Mouse (Mus musculus): ENCODE measurements around the gene Gm11569. TPM values are rescaled to one million over a fixed set of nuclear protein-coding genes. Genes with fewer than 3 reads are reported as not detected.
"Not testable (repeated sequence)": the region's sequence is repeated elsewhere in the genome, so short reads cannot be mapped to it uniquely, and the experiment has no call there.

Gm11569 gene
- total RNA-seq (2021) = not detected
- long read RNA-seq, experiment 1 = 0 reads
- long read RNA-seq, experiment 2 = 0 reads

- not testable (repeated sequence) for DNase-seq (ENCODE audit: low spot score in 2 of 2)
Observed at GRCm38 (mm10) chr11:99798832-99799231, at the start of gene Gm11569. TSS of gene Gm11569 (minus strand) at chr11:99798932.

DNA sequence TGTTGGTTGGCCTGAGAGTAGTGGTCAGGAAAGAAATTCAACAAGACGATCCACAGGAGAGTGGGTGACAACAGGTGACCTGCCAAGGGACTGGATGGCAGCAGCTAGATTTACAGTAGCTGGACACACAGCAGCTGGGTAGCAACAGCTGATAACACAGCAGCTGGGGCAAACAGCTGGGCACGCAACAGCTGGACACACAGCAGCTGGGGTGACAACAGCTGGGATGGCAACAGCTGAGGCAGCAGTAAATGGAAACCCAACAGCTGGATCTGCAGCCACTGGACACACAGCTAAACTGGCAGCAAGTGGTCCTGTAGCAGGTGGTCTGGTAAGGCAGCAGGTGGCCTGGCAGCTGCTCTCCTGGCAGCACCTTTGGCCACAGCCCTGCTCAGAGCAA, 48.0 kb upstream of the Gm11569 start:
- DNase-seq (ENCODE audit: low spot score in 2 of 2) = no peak

DNA sequence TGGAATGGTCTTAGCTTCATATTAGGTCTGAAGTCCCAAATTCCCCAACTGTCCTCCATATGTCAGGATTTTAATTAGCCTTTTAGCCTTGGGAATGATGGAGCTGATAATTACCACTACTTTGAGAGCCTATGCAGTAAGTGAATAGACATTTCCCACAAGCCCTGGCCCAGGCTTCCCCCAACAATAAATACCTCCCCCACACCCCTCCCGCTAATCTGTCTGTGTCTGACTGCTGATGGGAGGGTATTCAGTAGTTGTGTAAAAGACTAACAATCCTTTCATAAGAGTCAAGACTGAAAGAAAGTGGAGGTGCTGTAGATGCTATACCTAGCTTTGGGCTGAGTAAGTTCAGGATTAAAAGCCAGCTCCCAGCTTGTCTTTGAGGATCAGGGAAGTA, 43.5 kb upstream of the Gm11569 start:
- no peak for DNase-seq (ENCODE audit: low spot score in 2 of 2)

DNA sequence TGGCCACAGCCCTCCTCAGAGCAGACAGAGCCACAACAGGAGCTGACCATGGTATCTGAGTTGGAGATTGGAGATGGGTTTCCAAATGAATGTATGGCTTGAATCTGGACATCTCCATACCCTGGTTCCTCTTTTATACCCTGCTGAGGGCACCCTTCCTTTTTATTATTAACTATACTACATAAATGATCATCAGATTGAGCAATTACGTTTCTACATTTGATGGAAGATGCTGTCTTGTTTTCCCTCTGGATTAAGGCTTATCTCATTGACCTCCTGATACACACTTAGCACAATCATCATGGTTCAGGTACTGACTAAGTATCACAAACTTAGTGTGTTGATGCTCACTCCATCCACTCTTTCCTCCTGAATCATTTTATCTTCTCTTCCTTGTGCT, 39.2 kb upstream of the Gm11569 start, which contains the start of gene 2300003K06Rik:
Gene 2300003K06Rik (minus strand): TSS at position 101 of the 400 bp plus-strand sequence.
- no peak for DNase-seq (ENCODE audit: low spot score in 2 of 2)

- not testable (repeated sequence) for DNase-seq (ENCODE audit: low spot score in 2 of 2)
Observed at GRCm38 (mm10) chr11:99815566-99815965, 16.8 kb upstream of the Gm11569 start, which contains the start of gene Gm11564. TSS of gene Gm11564 (minus strand) at chr11:99815666.

- not testable (repeated sequence) for DNase-seq (ENCODE audit: low spot score in 2 of 2)
Observed at GRCm38 (mm10) chr11:99809792-99810191, 11.1 kb upstream of the Gm11569 start, which contains the start of gene Krtap4-13. TSS of gene Krtap4-13 (minus strand) at chr11:99809892.

GRCm38 (mm10) chr11:99804346-99804745, 5.6 kb upstream of the Gm11569 start, which contains the start of gene Gm11554:
TSS of gene Gm11554 (minus strand) at chr11:99804446.
- DNase-seq (ENCODE audit: low spot score in 2 of 2) = not testable (repeated sequence)

DNA sequence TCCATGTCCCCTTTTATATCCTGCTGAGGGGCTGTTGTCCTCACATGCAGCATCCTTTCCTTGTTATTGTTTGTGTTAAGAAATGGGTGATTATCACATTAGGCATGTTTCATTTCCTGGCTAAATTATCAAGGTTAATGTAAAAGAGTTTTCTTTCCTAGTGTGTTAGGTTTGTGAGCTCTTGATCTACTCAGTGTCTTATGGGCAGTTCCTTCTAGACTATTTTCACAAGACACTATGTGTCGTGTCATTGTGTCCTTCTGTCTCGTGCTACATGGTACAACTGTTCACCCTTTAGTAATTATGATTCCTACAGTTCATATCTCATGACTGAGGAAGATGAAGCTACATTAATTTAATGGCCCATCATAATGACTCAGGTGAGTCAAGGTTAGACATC, 5.4 kb downstream of the Gm11569 start, which contains the start of gene Gm11596:
Gene Gm11596 (minus strand): TSS at position 101 of the 400 bp plus-strand sequence.
- no peak for DNase-seq (ENCODE audit: low spot score in 2 of 2)

DNA sequence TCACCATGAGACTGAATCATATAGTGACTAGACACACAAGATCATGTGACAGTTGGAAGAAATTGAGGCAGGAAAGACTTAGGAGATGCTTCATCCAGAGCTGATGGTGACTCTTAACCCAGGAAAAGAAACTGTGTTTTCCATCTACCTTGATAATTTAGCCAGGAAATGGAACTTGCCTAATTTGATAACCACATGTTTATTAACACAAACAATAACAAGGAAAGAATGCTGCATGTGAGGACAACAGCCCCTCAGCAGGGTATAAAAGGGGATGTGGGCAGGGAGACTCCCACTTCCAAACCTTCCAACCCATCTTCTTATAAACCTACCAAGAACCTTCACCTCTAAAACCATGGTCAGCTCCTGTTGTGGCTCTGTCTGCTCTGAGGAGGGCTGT, 13.8 kb downstream of the Gm11569 start, which contains the start of gene Krtap4-9:
Gene Krtap4-9 (plus strand): TSS at position 301 of the 400 bp plus-strand sequence.
- DNase-seq (ENCODE audit: low spot score in 2 of 2) = not testable (repeated sequence)

- no peak for DNase-seq (ENCODE audit: low spot score in 2 of 2)
Observed at GRCm38 (mm10) chr11:99780604-99781003, 18.1 kb downstream of the Gm11569 start, which contains the start of gene Krtap4-8. TSS of gene Krtap4-8 (minus strand) at chr11:99780704.

DNA sequence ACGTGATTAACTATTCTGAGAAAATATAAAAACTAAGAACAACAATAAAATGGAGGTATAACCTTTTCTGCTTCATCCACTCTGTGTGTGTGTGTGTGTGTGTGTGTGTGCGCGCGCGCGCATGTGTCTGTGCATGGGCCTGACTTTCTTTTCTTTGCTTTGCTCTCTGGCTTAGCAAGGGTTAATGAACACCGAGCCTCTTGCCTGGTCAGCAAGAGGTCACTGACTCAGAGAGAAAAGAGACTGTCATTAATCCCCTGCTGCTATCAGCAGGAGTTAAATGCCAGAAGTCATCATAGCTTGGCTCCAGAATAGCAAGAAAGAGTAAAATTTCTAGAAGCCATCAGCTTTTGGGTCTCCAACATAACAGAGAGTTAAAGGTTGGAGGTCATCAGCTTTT, 20.3 kb downstream of the Gm11569 start:
- DNase-seq (ENCODE audit: low spot score in 2 of 2) = no peak

DNA sequence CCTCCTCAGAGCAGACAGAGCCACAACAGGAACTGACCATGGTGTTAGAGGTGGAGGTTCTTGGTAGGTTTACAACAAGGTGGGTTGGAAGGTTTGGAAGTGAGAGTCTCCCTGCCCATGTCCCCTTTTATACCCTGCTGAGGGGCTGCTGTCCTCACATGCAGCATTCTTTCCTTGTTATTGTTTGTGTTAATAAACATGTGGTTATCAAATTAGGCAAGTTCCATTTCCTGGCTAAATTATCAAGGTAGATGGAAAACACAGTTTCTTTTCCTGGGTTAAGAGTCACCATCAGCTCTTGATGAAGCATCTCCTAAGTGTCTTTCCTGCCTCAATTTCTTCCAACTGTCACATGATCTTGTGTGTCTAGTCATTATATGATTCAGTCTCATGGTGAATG, 25.9 kb downstream of the Gm11569 start, which contains the start of gene Gm11595:
Gene Gm11595 (minus strand): TSS at position 101 of the 400 bp plus-strand sequence.
- not testable (repeated sequence) for DNase-seq (ENCODE audit: low spot score in 2 of 2)

GRCm38 (mm10) chr11:99768410-99768809, 30.3 kb downstream of the Gm11569 start:
- DNase-seq (ENCODE audit: low spot score in 2 of 2) = no peak

GRCm38 (mm10) chr11:99758877-99759276, 39.9 kb downstream of the Gm11569 start:
- no peak for DNase-seq (ENCODE audit: low spot score in 2 of 2)

Other genes starting within 250 kb of the Gm11569 start
- gene Krtap3-3, start 248.1 kb downstream of the Gm11569 start, total RNA-seq (2021) = not detected
- gene Krtap3-2, start 242.1 kb downstream of the Gm11569 start, total RNA-seq (2021) = not detected
- not detected for gene Gm11939, start 239.5 kb downstream of the Gm11569 start, total RNA-seq (2021)
- gene Krtap3-1, start 232.3 kb downstream of the Gm11569 start, total RNA-seq (2021) = not detected
- not detected for gene Krtap1-5, start 217.9 kb downstream of the Gm11569 start, total RNA-seq (2021)
- not detected for gene Krtap1-4, start 215.3 kb downstream of the Gm11569 start, total RNA-seq (2021)
- gene Krtap1-3, start 207.6 kb downstream of the Gm11569 start, total RNA-seq (2021) = not detected
- gene Krtap9-3, start 200.8 kb downstream of the Gm11569 start, total RNA-seq (2021) = not detected
- not detected for gene Gm11938, start 195.6 kb downstream of the Gm11569 start, total RNA-seq (2021)
- gene Gm11937, start 188.7 kb downstream of the Gm11569 start, total RNA-seq (2021) = not detected
- gene Krtap2-4, start 184.1 kb downstream of the Gm11569 start, total RNA-seq (2021) = not detected
- gene Gm11562, start 178.5 kb downstream of the Gm11569 start, total RNA-seq (2021) = not detected
- not detected for gene Krtap4-1, start 170.7 kb downstream of the Gm11569 start, total RNA-seq (2021)
- not detected for gene Krtap4-2, start 163.8 kb downstream of the Gm11569 start, total RNA-seq (2021)
- not detected for gene Krtap4-7, start 154.8 kb downstream of the Gm11569 start, total RNA-seq (2021)
- not detected for gene Gm11555, start 148.7 kb downstream of the Gm11569 start, total RNA-seq (2021)
- gene Gm11563, start 140.0 kb downstream of the Gm11569 start, total RNA-seq (2021) = not detected
- gene Krtap4-6, start 133.0 kb downstream of the Gm11569 start, total RNA-seq (2021) = not detected
- gene Gm14190, start 108.2 kb downstream of the Gm11569 start, total RNA-seq (2021) = not detected
- gene Gm14180, start 64.6 kb downstream of the Gm11569 start, total RNA-seq (2021) = not detected
- gene Gm11595, start 26.0 kb downstream of the Gm11569 start, total RNA-seq (2021) = not detected
- gene Krtap4-8, start 18.2 kb downstream of the Gm11569 start, total RNA-seq (2021) = not detected
- gene Krtap4-9, start 13.7 kb downstream of the Gm11569 start, total RNA-seq (2021) = not detected
- gene Gm11596, start 5.5 kb downstream of the Gm11569 start, total RNA-seq (2021) = not detected
- gene Gm11554, start 5.5 kb upstream of the Gm11569 start, total RNA-seq (2021) = not detected
- gene Krtap4-13, start 11.0 kb upstream of the Gm11569 start, total RNA-seq (2021) = not detected
- not detected for gene Gm11564, start 16.7 kb upstream of the Gm11569 start, total RNA-seq (2021)
- gene 2300003K06Rik, start 39.1 kb upstream of the Gm11569 start, total RNA-seq (2021) = not detected
- gene Krtap4-16, start 52.7 kb upstream of the Gm11569 start, total RNA-seq (2021) = not detected
- gene Gm11568, start 59.0 kb upstream of the Gm11569 start, total RNA-seq (2021) = not detected
- not detected for gene Gm11559, start 65.5 kb upstream of the Gm11569 start, total RNA-seq (2021)
- not detected for gene Krtap9-1, start 74.5 kb upstream of the Gm11569 start, total RNA-seq (2021)
- not detected for gene Gm11567, start 80.3 kb upstream of the Gm11569 start, total RNA-seq (2021)
- gene Krtap31-1, start 109.0 kb upstream of the Gm11569 start, total RNA-seq (2021) = not detected
- gene Gm11565, start 115.8 kb upstream of the Gm11569 start, total RNA-seq (2021) = not detected
- gene Krtap31-2, start 137.4 kb upstream of the Gm11569 start, total RNA-seq (2021) = not detected
- not detected for gene Krtap9-5, start 149.5 kb upstream of the Gm11569 start, total RNA-seq (2021)
- not detected for gene Krtap29-1, start 180.1 kb upstream of the Gm11569 start, total RNA-seq (2021)
- not detected for gene Krtap16-1, start 187.7 kb upstream of the Gm11569 start, total RNA-seq (2021)
- not detected for gene Krtap17-1, start 195.1 kb upstream of the Gm11569 start, total RNA-seq (2021)
- not detected for gene Krt33a, start 217.3 kb upstream of the Gm11569 start, total RNA-seq (2021)
- not detected for gene Krt33b, start 230.9 kb upstream of the Gm11569 start, total RNA-seq (2021)
- not detected for gene Krt34, start 242.6 kb upstream of the Gm11569 start, total RNA-seq (2021)